Mouse (Mus musculus): ENCODE measurements around the gene Cpped1.

DNA sequence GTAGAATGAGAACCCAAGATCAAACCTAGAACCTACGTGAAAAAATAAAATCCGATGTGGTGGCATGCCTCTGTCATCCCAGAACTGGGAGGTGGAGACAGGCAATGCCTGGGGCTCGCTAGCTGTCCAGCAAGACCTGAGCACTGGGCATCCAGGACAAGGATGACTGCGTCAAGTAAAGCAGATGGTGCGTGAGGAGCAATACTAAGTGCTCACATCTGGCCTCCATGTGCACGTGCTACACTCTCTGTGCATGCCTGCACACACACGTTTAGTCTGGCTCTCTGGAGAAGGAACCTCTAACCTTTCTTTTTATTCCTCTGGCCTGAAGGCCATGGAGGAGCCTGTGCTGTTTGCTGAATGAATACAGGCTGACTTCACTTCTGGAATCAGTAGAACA is 88.5 kb downstream of the Cpped1 start:
- TF ChIP-seq POLR2AphosphoS2 (IDR thresholded peaks at IDR 0.05; ENCODE audit: insufficient read length, low read depth) (no peak), POLR2A (IDR thresholded peaks at IDR 0.05; ENCODE audit: insufficient read length, low read depth) (no peak), TCF12 (IDR thresholded peaks at IDR 0.05; ENCODE audit: insufficient read depth, poor library complexity, severe bottlenecking) (no peak), MYOD1 (IDR thresholded peaks at IDR 0.05; ENCODE audit: control insufficient read depth in 1 of 3, insufficient read length in 2 of 3, low read depth in 2 of 3) (no peak), E2F4 (IDR thresholded peaks at IDR 0.05; ENCODE audit: insufficient read depth) (no peak), USF1 (IDR thresholded peaks at IDR 0.05; ENCODE audit: low read depth) (no peak), MAX (IDR thresholded peaks at IDR 0.05; ENCODE audit: low read depth) (no peak), MYOG (IDR thresholded peaks at IDR 0.05; ENCODE audit: control insufficient read depth in 1 of 3, insufficient read depth in 1 of 3, insufficient read length in 2 of 3, low read depth in 2 of 3) (no peak), REST (IDR thresholded peaks at IDR 0.05; ENCODE audit: insufficient read depth, insufficient read length) (no peak), TCF3 (IDR thresholded peaks at IDR 0.05; ENCODE audit: insufficient read length, low read depth) (no peak)

All from myocyte (in vitro differentiated cells).